Mouse (Mus musculus) G1E (cell line): Measurements from ENCODE around the gene Slmap. TPM values are rescaled to one million over a fixed set of nuclear protein-coding genes. Genes with fewer than 3 reads are reported as not detected.

Experiments used
- ATAC-seq: 2 replicates; pipeline ENCODE4 v1.8.0; 2016; ENCODE audit warnings: mild to moderate bottlenecking; ENCODE audit not compliant: insufficient number of reproducible peaks, poor library complexity, low FRiP score, severe bottlenecking; ENCODE audit errors: extremely low read depth
- DNase-seq: peaks from one replicate; pipeline ENCODE4 v3.0.0; 2012; ENCODE audit warnings: low spot score
- H3K27me3 ChIP-seq: 2 replicates; pipeline ENCODE4 v1.6.1; 2012; ENCODE audit warnings: mild to moderate bottlenecking, low read length, inconsistent platforms; ENCODE audit not compliant: insufficient read depth
- H3K36me3 ChIP-seq: replicated peaks from 2 replicates; pipeline ENCODE3; 2012; ENCODE audit warnings: mild to moderate bottlenecking, inconsistent platforms
- H3K4me1 ChIP-seq: 2 replicates; pipeline ENCODE4 v1.6.1; 2012; ENCODE audit warnings: low read depth, low read length, inconsistent platforms, mixed read lengths; ENCODE audit not compliant: insufficient read depth
- H3K4me3 ChIP-seq: 2 replicates; pipeline ENCODE4 v1.5.1; 2012; ENCODE audit warnings: low read depth, mild to moderate bottlenecking, inconsistent platforms, low read length, moderate library complexity, mixed read lengths
- H3K9me3 ChIP-seq: replicated peaks from 2 replicates; pipeline ENCODE4 v1.6.1; 2012; ENCODE audit warnings: inconsistent platforms
- CTCF ChIP-seq: IDR thresholded peaks from 2 replicates; pipeline ENCODE4 v1.5.1; 2012; ENCODE audit warnings: low read depth, low read length, inconsistent platforms, mixed read lengths
- GATA1 ChIP-seq: IDR thresholded peaks from 2 replicates; pipeline ENCODE4 v1.6.1; 2012; ENCODE audit warnings: borderline replicate concordance, low read length, inconsistent platforms, mixed read lengths
- GATA2 ChIP-seq: IDR thresholded peaks from 2 replicates; pipeline ENCODE4 v1.6.1; 2012; ENCODE audit warnings: low read depth, low read length, inconsistent platforms, borderline replicate concordance
- POLR2AphosphoS5 ChIP-seq: IDR thresholded peaks from 2 replicates; pipeline ENCODE4 v1.6.1; 2012; ENCODE audit warnings: low read depth, low read length, inconsistent platforms; ENCODE audit not compliant: insufficient replicate concordance
- TAL1 ChIP-seq: conservative IDR thresholded peaks from 2 replicates; pipeline ENCODE4 v1.6.1; 2012; ENCODE audit warnings: low read depth, low read length, inconsistent platforms, mixed read lengths
- polyA plus RNA-seq: library from polyadenylated mRNA; stranded (reverse); fragments of >175 nt; gene quantifications from 2 replicates; pipeline ENCODE4 v1.2.3, GENCODE M21; 2012
- total RNA-seq, 2 experiments: library from RNA; stranded (forward) in 1 of 2; stranded (reverse) in 1 of 2; fragments of 200-1000 nt in 1 of 2; fragments of >200 nt in 1 of 2; fragmentation: Nextera tagmentation in 1 of 2; gene quantifications; 2 replicates each; pipeline ENCODE4 v1.2.3; 2014 to 2017

Slmap gene
- total and polyA plus RNA-seq, 3 experiments = 58.4 to 159 (median 92.9) TPM

GRCm38 (mm10) chr14:26532752-26533151 lies 2.0 kb downstream of the Slmap start:
- TF ChIP-seq TAL1 (no peak), POLR2AphosphoS5 (no peak), GATA2 (no peak), CTCF (no peak), GATA1 (no peak)
- H3K36me3 ChIP-seq = peaks cover 42% of the 10 kb centered on the region
- no peak for ATAC-seq
- H3K27me3 ChIP-seq = no peaks in the 10 kb centered on the region
- H3K9me3 ChIP-seq = no peaks in the 10 kb centered on the region
- peak overlapping the region; percentile 97 for H3K4me3 ChIP-seq
- no peak for DNase-seq
- H3K4me1 ChIP-seq = peaks cover 48% of the 10 kb centered on the region

- no peaks in the 10 kb centered on the region for H3K9me3 ChIP-seq
- H3K4me3 ChIP-seq = peak overlapping the region; percentile 67
- peaks cover 51% of the 10 kb centered on the region for H3K36me3 ChIP-seq
- H3K27me3 ChIP-seq = no peaks in the 10 kb centered on the region
- no peak for TF ChIP-seq POLR2AphosphoS5
- TF ChIP-seq GATA2 = no peak
- no peak for TF ChIP-seq CTCF
- TF ChIP-seq GATA1 = no peak
- no peak for TF ChIP-seq TAL1
- H3K4me1 ChIP-seq = peaks cover 58% of the 10 kb centered on the region
- ATAC-seq (no peak), DNase-seq (no peak)
These were observed 3.1 kb downstream of the Slmap start for GRCm38 (mm10) chr14:26531410-26532313.

GRCm38 (mm10) chr14:26530350-26530749 lies 4.4 kb downstream of the Slmap start:
- Histone ChIP-seq H3K4me1 (peaks cover 63% of the 10 kb centered on the region), H3K9me3 (no peaks in the 10 kb centered on the region), H3K27me3 (no peaks in the 10 kb centered on the region), H3K36me3 (peaks cover 61% of the 10 kb centered on the region), H3K4me3 (peak overlapping the region; percentile 60; the same call in 1 of the 2 replicates)
- DNase-seq (no peak), ATAC-seq (no peak)
- TF ChIP-seq CTCF = no peak
- no peak for TF ChIP-seq TAL1
- TF ChIP-seq POLR2AphosphoS5 = no peak
- no peak for TF ChIP-seq GATA2
- TF ChIP-seq GATA1 = no peak

- DNase-seq (no peak), ATAC-seq (no peak)
- Histone ChIP-seq H3K27me3 (no peaks in the 10 kb centered on the region), H3K9me3 (no peaks in the 10 kb centered on the region), H3K4me3 (no peak overlapping the region; the same call in 1 of the 2 replicates), H3K36me3 (peaks cover 72% of the 10 kb centered on the region), H3K4me1 (peaks cover 67% of the 10 kb centered on the region)
- TF ChIP-seq GATA2 (no peak), POLR2AphosphoS5 (no peak), TAL1 (no peak), CTCF (no peak), GATA1 (no peak)
These were observed 6.4 kb downstream of the Slmap start for GRCm38 (mm10) chr14:26528296-26528695.

GRCm38 (mm10) chr14:26525955-26526354 lies 8.8 kb downstream of the Slmap start:
- DNase-seq (no peak), ATAC-seq (no peak)
- Histone ChIP-seq H3K4me1 (peaks cover 59% of the 10 kb centered on the region), H3K36me3 (peaks cover 78% of the 10 kb centered on the region), H3K9me3 (no peaks in the 10 kb centered on the region), H3K4me3 (no peak overlapping the region; the same call in 1 of the 2 replicates), H3K27me3 (no peaks in the 10 kb centered on the region)
- TF ChIP-seq GATA1 (no peak), GATA2 (no peak), TAL1 (no peak), CTCF (no peak), POLR2AphosphoS5 (no peak)

GRCm38 (mm10) chr14:26523082-26523481 lies 11.6 kb downstream of the Slmap start:
- peaks cover 40% of the 10 kb centered on the region for H3K4me1 ChIP-seq
- TF ChIP-seq CTCF (no peak), GATA1 (no peak), GATA2 (no peak), POLR2AphosphoS5 (no peak), TAL1 (no peak)
- DNase-seq = no peak

More at GRCm38 (mm10) chr14:26523082-26523481, 11.6 kb downstream of the Slmap start:
- Histone ChIP-seq H3K9me3 (no peaks in the 10 kb centered on the region), H3K27me3 (no peaks in the 10 kb centered on the region), H3K4me3 (no peak overlapping the region), H3K36me3 (peaks cover 69% of the 10 kb centered on the region)
- ATAC-seq = no peak
